Mouse (Mus musculus) testis, adult 2 months (tissue): ENCODE data around the gene Gm20809. TPM values are rescaled to one million over a fixed set of nuclear protein-coding genes. Genes with fewer than 3 reads are reported as not detected.
"Not testable (repeated sequence)": the region's sequence is repeated elsewhere in the genome, so short reads cannot be mapped to it uniquely, and the experiment has no call there.

Experiments used
- H3K27ac ChIP-seq: fragments of 200-500 bp; 2 replicates; pipeline ENCODE4 v1.5.1; 2012; ENCODE audit warnings: low read depth, low read length; ENCODE audit not compliant: control insufficient read depth, insufficient read depth
- H3K27me3 ChIP-seq: fragments of 200-500 bp; 2 replicates; pipeline ENCODE4 v1.6.1; 2012; ENCODE audit warnings: mild to moderate bottlenecking, low read length, moderate library complexity; ENCODE audit not compliant: control insufficient read depth, insufficient read depth
- H3K36me3 ChIP-seq: fragments of 200-500 bp; 2 replicates; pipeline ENCODE4 v1.6.1; 2012; ENCODE audit warnings: mild to moderate bottlenecking, low read length; ENCODE audit not compliant: control insufficient read depth, insufficient read depth
- H3K4me1 ChIP-seq: fragments of 200-500 bp; 2 replicates; pipeline ENCODE4 v1.6.1; 2012; ENCODE audit warnings: low read length; ENCODE audit not compliant: control insufficient read depth, insufficient read depth
- H3K4me3 ChIP-seq: fragments of 200-500 bp; 2 replicates; pipeline ENCODE4 v1.5.1; 2012; ENCODE audit warnings: low read depth, mild to moderate bottlenecking, low read length, moderate library complexity, mixed read lengths; ENCODE audit not compliant: control insufficient read depth
- polyA plus RNA-seq: library from polyadenylated mRNA; depleted of rRNA; stranded (reverse); fragments of >200 nt; gene quantifications from 2 replicates; pipeline ENCODE4 v1.2.3, GENCODE M21; 2012; rRNA removed

The Gm20809 gene
- 1.8 and 1.9 TPM in 2 replicates for polyA plus RNA-seq

DNA sequence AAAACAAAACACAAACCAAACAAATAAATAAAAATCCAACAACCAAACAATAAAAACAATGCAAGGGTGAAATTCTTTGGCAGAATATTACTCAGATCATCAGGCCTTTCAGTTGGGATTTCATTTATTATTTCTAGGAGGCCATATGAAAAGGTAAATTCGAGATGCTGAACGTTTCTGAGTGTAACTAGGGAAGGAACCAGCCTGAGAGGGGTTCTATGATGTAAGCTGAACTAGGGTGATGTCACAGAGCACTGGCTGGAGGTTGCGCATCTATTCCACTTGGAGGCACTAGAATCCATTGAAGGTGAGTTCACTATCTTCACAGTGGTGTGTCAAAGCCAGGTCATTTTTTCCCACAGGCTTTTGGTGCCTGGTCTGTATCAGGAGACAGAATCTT, at the start of gene Gm20809:
Gm20809 (plus strand) TSS at position 301 of the 400 bp plus-strand sequence.
- H3K27me3 ChIP-seq, H3K4me1 ChIP-seq, H3K4me3 ChIP-seq, H3K36me3 ChIP-seq, H3K27ac ChIP-seq: not testable (repeated sequence)
